Mouse (Mus musculus): ENCODE measurements at regions not wholly inside any gene's neighbourhood (a gene's known extent, or its start where the extent isn't known, plus 50 kb on each side); places are given as distances from the start of the nearest gene placed in this dataset.

GRCm38 (mm10) chr10:111389890-111390289, 83.1 kb upstream of the Nap1l1 start:
- no peak for TF ChIP-seq EP300 (IDR thresholded peaks at IDR 0.05; ENCODE audit: low read depth)
- TF ChIP-seq CTCF (IDR thresholded peaks at IDR 0.05; ENCODE audit: low read depth), result no peak
